Mouse (Mus musculus) cerebellum, adult 2 months (tissue): ENCODE data around the gene Scaf8.

Experiments used
- CTCF ChIP-seq: fragments of 200-500 bp; IDR thresholded peaks from 2 replicates; pipeline ENCODE4 v1.5.1; 2011; ENCODE audit warnings: low read depth, mild to moderate bottlenecking, control low read depth, low read length, moderate library complexity, borderline replicate concordance; ENCODE audit not compliant: insufficient read depth
- POLR2A ChIP-seq: fragments of 200-500 bp; IDR thresholded peaks from 2 replicates; pipeline ENCODE4 v1.6.1; 2011; ENCODE audit warnings: low read length, control low read depth, borderline replicate concordance; ENCODE audit not compliant: insufficient read depth

DNA sequence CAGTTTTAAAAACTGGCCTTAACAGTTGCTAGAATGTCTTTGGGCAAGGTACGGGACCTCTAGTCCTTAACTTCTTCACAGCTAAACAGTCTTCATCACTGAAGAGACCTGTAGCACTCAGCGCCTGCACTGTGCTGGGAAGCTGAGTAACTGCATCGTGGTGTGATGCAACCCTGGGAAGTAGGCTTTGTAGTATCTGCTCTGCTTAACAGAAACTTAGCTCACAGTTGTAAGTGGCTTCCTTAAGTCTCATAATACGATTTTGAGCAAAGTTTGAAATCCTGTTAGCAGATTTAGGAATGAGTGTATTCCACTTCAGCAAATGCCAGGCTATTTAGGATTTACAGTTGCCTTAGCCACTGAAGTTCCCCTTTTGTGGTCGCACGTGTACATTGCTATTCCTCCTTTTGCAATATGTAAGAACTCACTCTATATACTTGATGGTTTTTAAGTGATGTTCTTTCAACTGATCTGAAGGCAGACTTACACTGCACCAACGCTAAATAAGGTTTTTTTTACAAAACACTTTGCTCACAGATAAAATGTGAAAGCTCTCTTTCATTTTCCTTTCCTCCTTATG is 90.1 kb downstream of the Scaf8 start:
- TF ChIP-seq POLR2A: no peak
- no peak for TF ChIP-seq CTCF
